Mouse (Mus musculus): Measurements from ENCODE around the gene Epha8. TPM values are rescaled to one million over a fixed set of nuclear protein-coding genes. Genes with fewer than 3 reads are reported as not detected.

The Epha8 gene
- 0.19 and 0.21 TPM in 2 replicates for polyA plus RNA-seq (2015; fragmentation: Nextera tagmentation; extraction: Ambion mirVana)

DNA sequence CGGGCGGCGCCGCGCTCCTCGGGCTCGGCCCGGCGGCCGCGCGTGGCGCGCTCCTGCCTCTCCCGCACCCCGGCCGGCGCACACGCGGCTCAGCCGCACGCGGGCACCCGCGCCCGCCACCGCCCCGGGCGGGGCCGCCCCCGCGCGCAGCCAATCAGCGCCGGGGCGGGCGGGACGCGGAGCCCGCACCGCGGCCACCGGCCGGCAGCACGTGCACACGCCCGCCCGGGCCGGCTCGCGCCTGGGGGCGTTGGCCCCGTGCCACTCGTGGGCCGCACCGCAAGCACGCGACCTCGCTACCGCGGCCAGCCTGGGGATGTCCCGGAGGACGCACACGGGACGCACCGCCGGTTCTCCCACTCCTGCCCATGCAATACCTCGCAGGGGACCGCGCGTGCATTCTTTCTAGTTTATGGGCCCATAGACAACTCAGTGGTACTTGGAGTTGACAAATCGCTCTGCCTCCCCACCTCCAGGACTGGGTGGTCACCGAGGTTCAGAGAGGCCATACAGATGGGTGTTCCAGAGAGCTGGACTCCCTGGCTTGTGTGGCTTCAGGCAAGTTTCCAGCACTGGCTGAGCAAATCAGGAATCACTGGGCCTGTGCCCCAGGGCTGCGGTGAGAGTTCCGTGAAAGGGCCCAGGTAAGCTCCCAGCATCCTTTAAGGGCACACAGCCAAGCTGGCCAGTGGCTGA, at the start of gene Epha8:
TSS of gene Epha8 (minus strand) at position 66 of the 696 bp plus-strand sequence.
- Histone ChIP-seq H3K9ac (0 out of 2 replicates have a peak within 1 kb of the TSS, but pooled peaks have one; percentile 17), H3K27ac (no peak within 1 kb of the TSS), H3K36me3 (no peaks in the 10 kb centered on the region), H3K4me1 (peaks cover 29% of the 10 kb centered on the region), H3K4me3 (replicated peaks) (peak within 1 kb of the TSS; percentile 45), H3K27me3 (peaks cover 95% of the 10 kb centered on the region), H3K9me3 (replicated peaks) (no peaks in the 10 kb centered on the region), H3K4me2 (peak within 1 kb of the TSS; percentile 87)
- no peak for ATAC-seq (replicated peaks; ENCODE audit: low FRiP score)
- under 1% methylated on average over 46 of the region's 75 CpGs for WGBS

DNA sequence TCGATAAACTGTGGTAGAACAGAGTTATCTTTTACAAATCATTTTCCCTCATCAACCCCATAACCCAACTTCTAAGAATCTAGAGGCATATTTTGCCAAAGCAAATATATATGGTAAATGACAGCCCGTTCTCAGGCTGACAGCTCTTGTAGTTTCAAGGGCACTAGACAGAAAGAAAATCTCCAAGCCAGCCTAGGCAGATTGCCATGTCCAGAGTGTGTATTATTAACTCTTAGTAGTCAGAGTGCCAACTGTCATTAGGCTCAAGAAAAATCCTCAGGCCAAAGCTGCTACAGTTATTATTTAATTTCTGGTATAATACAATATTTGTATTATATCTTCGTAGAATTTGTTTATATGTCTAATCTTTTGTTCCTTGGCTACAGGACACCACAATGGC, 45.2 kb upstream of the Epha8 start:
- H3K9me3 ChIP-seq (replicated peaks) = no peaks in the 10 kb centered on the region
- no peak overlapping the region for H3K4me2 ChIP-seq
- no peak for ATAC-seq (replicated peaks; ENCODE audit: low FRiP score)
- 86% methylated on average over 3 of the region's 3 CpGs for WGBS
- peaks cover 55% of the 10 kb centered on the region for H3K36me3 ChIP-seq
- H3K4me1 ChIP-seq = no peaks in the 10 kb centered on the region
- H3K27me3 ChIP-seq = no peaks in the 10 kb centered on the region
- H3K27ac ChIP-seq = no peak overlapping the region
- no peak overlapping the region for H3K4me3 ChIP-seq (replicated peaks)
- no peak overlapping the region for H3K9ac ChIP-seq

DNA sequence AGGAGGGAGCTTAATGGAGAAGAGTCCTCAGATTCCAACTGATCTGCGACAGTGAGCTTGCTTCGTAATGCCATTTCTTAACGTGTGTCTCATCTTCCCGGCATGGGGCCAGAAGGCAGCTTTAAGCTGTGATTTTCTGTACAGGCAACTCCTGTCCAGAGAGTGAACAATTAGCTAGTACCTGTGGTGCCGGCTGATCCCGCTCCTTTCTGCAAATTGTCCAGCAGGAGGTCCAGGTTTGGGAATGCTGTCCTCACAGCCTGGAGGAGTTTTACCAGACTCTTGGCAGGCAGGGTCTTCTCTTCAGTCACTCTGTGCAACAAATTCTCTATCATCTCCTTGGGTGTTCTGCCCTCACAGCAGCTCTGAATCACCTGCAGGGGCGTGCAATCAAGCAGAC, 44.4 kb upstream of the Epha8 start:
- H3K36me3 ChIP-seq = peaks cover 55% of the 10 kb centered on the region
- WGBS = 90% methylated on average over 7 of the region's 7 CpGs
- no peak for ATAC-seq (replicated peaks; ENCODE audit: low FRiP score)

DNA sequence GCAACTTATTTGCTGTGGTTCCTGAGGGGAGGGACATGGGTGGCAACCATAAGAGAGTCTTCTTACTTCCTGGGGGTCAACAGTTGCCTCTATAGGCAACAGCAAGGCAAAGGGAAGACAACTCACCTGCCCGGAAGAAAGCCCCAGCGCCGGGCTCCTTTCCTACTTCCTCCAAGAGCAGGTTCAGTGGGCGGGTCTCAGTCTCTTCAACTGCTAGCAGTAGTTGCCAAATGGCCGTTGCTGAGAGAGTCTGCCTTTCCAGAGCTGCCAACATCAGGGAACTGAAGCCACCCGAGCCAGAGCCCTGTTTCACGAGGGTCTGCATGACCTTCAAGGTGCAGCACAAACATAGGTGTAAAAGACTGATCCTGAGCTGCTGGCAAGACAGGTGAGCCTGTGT, 41.8 kb upstream of the Epha8 start:
- Histone ChIP-seq H3K27ac (no peak overlapping the region), H3K36me3 (peaks cover 71% of the 10 kb centered on the region), H3K9ac (no peak overlapping the region), H3K4me1 (no peaks in the 10 kb centered on the region), H3K4me2 (no peak overlapping the region), H3K4me3 (replicated peaks) (no peak overlapping the region), H3K9me3 (replicated peaks) (no peaks in the 10 kb centered on the region), H3K27me3 (no peaks in the 10 kb centered on the region)
- 74% methylated on average over 7 of the region's 7 CpGs for WGBS
- ATAC-seq (replicated peaks; ENCODE audit: low FRiP score) = no peak

More for the DNA sequence above, 44.4 kb upstream of the Epha8 start:
- Histone ChIP-seq H3K27me3 (no peaks in the 10 kb centered on the region), H3K4me2 (no peak overlapping the region), H3K9me3 (replicated peaks) (no peaks in the 10 kb centered on the region), H3K9ac (no peak overlapping the region), H3K4me3 (replicated peaks) (no peak overlapping the region), H3K4me1 (no peaks in the 10 kb centered on the region), H3K27ac (no peak overlapping the region)

DNA sequence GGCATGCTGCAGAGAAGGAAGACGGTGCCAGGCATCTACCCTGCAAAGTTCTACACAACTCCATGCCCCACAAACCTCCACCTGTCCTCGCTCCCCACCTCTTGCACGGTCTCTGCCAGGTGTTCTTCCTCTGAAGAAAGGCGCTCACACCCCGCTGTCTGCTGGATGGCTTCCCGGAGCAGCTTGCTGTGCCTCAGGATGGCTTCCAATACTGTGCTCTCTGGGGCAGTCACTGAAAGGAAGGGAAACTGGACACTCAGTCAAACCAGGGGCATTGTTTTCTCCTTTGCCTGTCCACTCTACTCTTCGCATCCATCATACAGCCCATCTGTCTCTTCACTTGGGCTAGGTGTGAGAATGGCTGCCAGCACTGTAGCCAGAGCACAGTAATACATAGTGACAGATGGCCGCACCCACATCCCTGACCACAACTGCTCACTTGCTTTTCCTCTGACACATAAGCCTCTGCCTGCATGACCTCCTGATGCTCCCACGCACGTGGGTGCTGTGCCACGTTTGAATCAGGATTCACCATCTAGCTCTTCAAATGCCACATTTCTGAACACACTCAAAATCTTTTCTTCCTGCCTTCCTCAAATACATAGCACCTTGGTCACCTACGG, 41.2 kb upstream of the Epha8 start:
- no peaks in the 10 kb centered on the region for H3K9me3 ChIP-seq (replicated peaks)
- H3K27me3 ChIP-seq = no peaks in the 10 kb centered on the region
- no peak for ATAC-seq (replicated peaks; ENCODE audit: low FRiP score)
- H3K9ac ChIP-seq = no peak overlapping the region
- H3K4me2 ChIP-seq = no peak overlapping the region
- WGBS = 85% methylated on average over 12 of the region's 12 CpGs
- H3K4me1 ChIP-seq = no peaks in the 10 kb centered on the region
- H3K27ac ChIP-seq = no peak overlapping the region
- no peak overlapping the region for H3K4me3 ChIP-seq (replicated peaks)
- peaks cover 71% of the 10 kb centered on the region for H3K36me3 ChIP-seq

DNA sequence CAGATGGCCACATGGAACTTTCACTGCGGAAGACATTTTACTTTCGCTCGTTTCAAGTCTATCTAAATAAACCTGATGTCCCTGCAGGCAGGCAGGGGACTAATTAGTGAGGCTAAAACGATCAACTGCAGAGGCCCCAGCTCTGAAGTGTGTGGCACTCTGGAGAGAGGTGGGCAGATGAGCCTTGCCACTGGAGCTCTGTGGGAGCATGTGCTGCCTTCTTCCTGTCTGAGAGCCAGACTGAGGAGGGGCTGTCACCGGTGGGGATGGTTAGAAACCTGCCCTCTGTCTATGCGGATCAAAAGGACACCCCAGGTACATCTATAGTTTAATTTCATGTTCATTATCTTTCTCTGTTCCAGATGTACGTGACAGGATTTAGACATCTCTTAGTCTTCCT, 40.3 kb upstream of the Epha8 start:
- 76% methylated on average over 7 of the region's 7 CpGs for WGBS
- H3K4me1 ChIP-seq = no peaks in the 10 kb centered on the region
- H3K27ac ChIP-seq = no peak overlapping the region
- no peak overlapping the region for H3K4me2 ChIP-seq
- no peaks in the 10 kb centered on the region for H3K27me3 ChIP-seq
- no peak overlapping the region for H3K4me3 ChIP-seq (replicated peaks)
- no peak for ATAC-seq (replicated peaks; ENCODE audit: low FRiP score)
- H3K9me3 ChIP-seq (replicated peaks) = no peaks in the 10 kb centered on the region
- no peak overlapping the region for H3K9ac ChIP-seq
- H3K36me3 ChIP-seq = peaks cover 80% of the 10 kb centered on the region

DNA sequence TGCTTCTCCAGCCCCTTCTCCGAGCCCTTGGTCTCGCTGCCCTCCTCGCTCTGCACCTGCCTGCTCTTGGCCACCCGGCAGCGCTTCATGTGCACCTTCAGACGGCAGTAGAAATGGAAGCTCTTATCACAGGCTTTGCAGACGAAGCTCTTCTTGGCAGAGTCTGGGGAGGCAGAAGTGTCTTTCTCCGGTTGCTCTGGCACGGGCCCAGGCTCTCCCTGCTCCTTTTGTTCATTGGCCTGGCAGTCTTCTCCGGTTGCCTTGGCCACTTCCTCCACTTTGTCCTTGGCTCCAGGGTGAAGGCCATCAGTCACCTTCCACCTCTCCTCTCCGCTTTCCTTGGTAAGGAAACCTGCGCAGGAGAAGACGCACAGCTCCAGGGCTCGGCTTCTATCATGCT, 38.7 kb upstream of the Epha8 start:
- Histone ChIP-seq H3K9ac (no peak overlapping the region), H3K27me3 (no peaks in the 10 kb centered on the region), H3K4me1 (no peaks in the 10 kb centered on the region), H3K36me3 (peaks cover 85% of the 10 kb centered on the region), H3K4me3 (replicated peaks) (no peak overlapping the region), H3K27ac (no peak overlapping the region), H3K9me3 (replicated peaks) (no peaks in the 10 kb centered on the region), H3K4me2 (no peak overlapping the region)
- 93% methylated on average over 14 of the region's 14 CpGs for WGBS
- no peak for ATAC-seq (replicated peaks; ENCODE audit: low FRiP score)

DNA sequence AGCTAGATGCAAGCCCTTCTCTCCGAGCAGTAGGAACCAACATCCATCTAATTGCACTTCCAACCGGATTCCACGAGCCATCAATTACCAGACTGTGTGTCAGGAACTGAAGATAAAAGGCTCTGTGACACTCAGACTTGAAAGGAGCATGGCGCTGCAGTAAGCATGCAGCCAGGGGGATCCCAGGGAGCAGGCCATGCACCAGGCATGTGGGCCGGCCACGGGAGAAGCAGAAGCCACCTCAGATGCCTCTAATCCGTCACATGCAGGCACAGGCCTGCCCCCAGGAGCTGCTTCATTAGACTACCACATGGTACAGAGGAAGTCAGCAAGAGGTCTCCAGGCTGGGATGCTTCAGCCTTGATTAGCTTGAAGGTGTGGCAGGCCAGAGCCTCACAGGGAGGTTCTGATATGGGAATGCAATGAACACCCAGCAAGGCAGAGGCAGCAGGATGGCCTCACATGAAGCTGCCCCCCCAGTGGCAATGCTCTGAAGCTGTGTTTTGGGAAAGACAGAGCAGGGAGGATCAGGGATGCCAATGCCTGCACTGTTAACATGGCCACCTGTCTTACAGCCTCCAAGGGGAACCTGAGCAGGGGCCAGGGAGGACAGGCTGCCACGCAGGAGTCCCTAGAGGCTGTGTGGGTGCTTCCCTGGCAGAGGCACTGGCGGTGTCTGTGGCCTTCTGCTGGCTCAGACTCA, 25.5 kb upstream of the Epha8 start:
- no peak for ATAC-seq (replicated peaks; ENCODE audit: low FRiP score)
- H3K9me3 ChIP-seq (replicated peaks) = no peaks in the 10 kb centered on the region
- H3K4me2 ChIP-seq = no peak overlapping the region
- peaks cover 9% of the 10 kb centered on the region for H3K4me1 ChIP-seq
- H3K4me3 ChIP-seq (replicated peaks) = no peak overlapping the region
- H3K27ac ChIP-seq = no peak overlapping the region
- H3K9ac ChIP-seq = no peak overlapping the region
- peaks cover 11% of the 10 kb centered on the region for H3K27me3 ChIP-seq
- 55% methylated on average over 9 of the region's 9 CpGs for WGBS
- peaks cover 16% of the 10 kb centered on the region for H3K36me3 ChIP-seq

DNA sequence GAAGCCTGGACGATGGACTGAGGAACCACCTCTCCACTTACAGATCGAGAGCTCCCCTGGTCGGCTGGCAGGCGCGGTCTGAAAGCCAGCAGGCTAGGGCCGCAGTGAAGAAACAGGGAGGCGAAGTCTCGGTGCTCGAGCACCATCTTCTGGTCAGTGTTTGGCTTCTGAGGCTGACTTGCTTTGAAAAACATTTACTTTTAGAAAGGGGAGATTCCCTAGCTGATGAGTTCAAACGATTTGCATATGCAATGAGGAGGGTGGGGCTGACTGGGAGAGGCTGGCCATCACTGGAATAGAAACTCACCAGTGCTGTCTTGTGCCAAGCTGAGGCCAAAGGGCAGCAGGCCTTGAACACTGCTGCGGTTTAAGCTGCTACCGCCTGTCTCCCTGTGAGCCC, 24.7 kb upstream of the Epha8 start:
- ATAC-seq (replicated peaks; ENCODE audit: low FRiP score) = peak; percentile 63
- Histone ChIP-seq H3K27ac (no peak overlapping the region), H3K27me3 (peaks cover 12% of the 10 kb centered on the region), H3K4me3 (replicated peaks) (no peak overlapping the region), H3K9me3 (replicated peaks) (no peaks in the 10 kb centered on the region), H3K4me2 (no peak overlapping the region), H3K9ac (no peak overlapping the region), H3K4me1 (peaks cover 9% of the 10 kb centered on the region), H3K36me3 (peaks cover 11% of the 10 kb centered on the region)
- 6% methylated on average over 12 of the region's 12 CpGs for WGBS

DNA sequence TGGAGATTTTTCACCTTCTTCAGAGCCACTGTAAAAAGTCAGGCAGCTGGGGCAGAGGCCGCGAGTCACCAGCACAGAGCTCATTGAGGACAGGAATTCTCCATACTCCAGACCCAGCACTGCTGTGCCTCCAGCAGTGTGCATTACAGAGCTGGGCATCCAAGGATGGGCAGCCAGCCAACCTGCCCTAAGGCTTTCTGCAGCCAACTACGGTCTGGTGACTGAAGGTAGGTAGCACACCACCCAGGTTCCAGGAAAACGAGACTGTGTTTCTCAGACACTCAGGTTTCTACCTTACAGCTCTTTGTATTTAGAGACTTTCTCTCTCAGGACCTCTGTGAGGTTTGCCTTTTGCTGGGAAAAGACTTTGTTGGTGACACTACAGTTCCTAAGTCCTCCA, 24.3 kb upstream of the Epha8 start:
- no peak for ATAC-seq (replicated peaks; ENCODE audit: low FRiP score)
- no peak overlapping the region for H3K4me3 ChIP-seq (replicated peaks)
- no peak overlapping the region for H3K4me2 ChIP-seq
- no peak overlapping the region for H3K9ac ChIP-seq
- no peaks in the 10 kb centered on the region for H3K9me3 ChIP-seq (replicated peaks)
- peaks cover 15% of the 10 kb centered on the region for H3K27me3 ChIP-seq
- WGBS = 74% methylated on average over 4 of the region's 4 CpGs
- peaks cover 11% of the 10 kb centered on the region for H3K36me3 ChIP-seq
- peaks cover 9% of the 10 kb centered on the region for H3K4me1 ChIP-seq
- no peak overlapping the region for H3K27ac ChIP-seq

DNA sequence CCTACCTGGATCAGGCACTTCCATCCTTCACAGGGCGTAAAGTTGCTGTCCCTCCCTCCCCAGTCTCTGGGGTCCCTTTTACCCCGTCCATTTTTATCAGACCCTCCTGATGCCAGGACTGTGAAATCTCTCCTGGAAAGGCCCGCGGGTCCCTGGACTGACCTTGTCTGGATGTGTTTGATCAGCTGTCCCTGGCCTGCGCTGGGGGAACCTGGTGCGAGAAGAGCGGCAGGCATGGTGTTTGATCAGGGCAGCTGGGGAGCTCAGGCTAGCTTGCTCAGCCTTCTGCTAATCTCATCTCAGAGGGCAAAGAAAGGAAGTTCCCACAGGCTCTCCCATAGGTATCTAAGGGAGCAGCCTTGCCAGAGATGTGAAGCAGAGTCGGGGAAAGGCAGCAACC, 20.6 kb upstream of the Epha8 start:
- peaks cover 43% of the 10 kb centered on the region for H3K27me3 ChIP-seq
- H3K9me3 ChIP-seq (replicated peaks) = no peaks in the 10 kb centered on the region
- no peak overlapping the region for H3K4me2 ChIP-seq
- no peaks in the 10 kb centered on the region for H3K36me3 ChIP-seq
- no peak overlapping the region for H3K4me3 ChIP-seq (replicated peaks)
- WGBS = 66% methylated on average over 8 of the region's 8 CpGs
- no peak overlapping the region for H3K9ac ChIP-seq
- H3K27ac ChIP-seq = no peak overlapping the region
- peaks cover 9% of the 10 kb centered on the region for H3K4me1 ChIP-seq
- ATAC-seq (replicated peaks; ENCODE audit: low FRiP score) = no peak

DNA sequence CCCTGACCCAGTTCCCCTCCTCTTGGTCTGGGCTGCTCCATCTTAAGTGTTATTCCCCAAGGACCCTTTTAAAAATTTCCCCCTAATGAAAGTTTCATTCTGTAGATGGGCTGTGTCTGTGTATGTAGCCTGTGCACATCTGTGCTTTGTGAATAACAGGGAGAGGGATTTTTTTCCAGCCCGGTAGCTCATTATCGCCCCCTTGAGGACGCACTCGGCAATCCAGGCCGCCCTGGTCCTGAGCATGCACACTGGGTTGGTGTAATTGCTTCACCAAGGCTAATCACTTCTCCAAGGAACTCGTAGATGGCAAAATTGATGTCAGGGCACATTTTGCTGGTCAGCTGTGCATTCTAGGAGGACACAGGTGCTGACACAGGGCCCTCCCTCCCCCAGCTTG, 14.3 kb upstream of the Epha8 start:
- Histone ChIP-seq H3K4me1 (peaks cover 13% of the 10 kb centered on the region), H3K27ac (no peak overlapping the region), H3K36me3 (no peaks in the 10 kb centered on the region), H3K9ac (no peak overlapping the region), H3K9me3 (replicated peaks) (no peaks in the 10 kb centered on the region), H3K4me3 (replicated peaks) (no peak overlapping the region), H3K27me3 (peaks cover 89% of the 10 kb centered on the region), H3K4me2 (no peak overlapping the region)
- no peak for ATAC-seq (replicated peaks; ENCODE audit: low FRiP score)
- 8% methylated on average over 6 of the region's 6 CpGs for WGBS

All from kidney, embryonic 15.5 days (tissue).